Mouse (Mus musculus) midbrain, postnatal 0 days (tissue): ENCODE results near the gene Cdkl5. TPM values are rescaled to one million over a fixed set of nuclear protein-coding genes. Genes with fewer than 3 reads are reported as not detected.

ENCODE experiments used
- ATAC-seq: fragments of 200-750 bp; cut with Nextera tagmentation; 2 replicates; pipeline ENCODE4 v1.8.0; 2017; ENCODE audit warnings: moderate number of reproducible peaks, mild to moderate bottlenecking, moderate TSS enrichment, moderate library complexity; ENCODE audit not compliant: low FRiP score
- DNase-seq: peaks from one replicate; pipeline ENCODE4 v3.0.0-alpha.2; 2015; ENCODE audit warnings: low spot score
- H3K27ac ChIP-seq: fragments of 300-500 bp; sonication (generic); 2 replicates; pipeline ENCODE4 v1.5.1; 2014; ENCODE audit warnings: low read depth, mild to moderate bottlenecking, low read length, mixed read lengths
- H3K27me3 ChIP-seq: fragments of 300-500 bp; sonication (generic); 2 replicates; pipeline ENCODE4 v1.6.1; 2014; ENCODE audit warnings: low read length, control low read depth, mixed read lengths; ENCODE audit not compliant: insufficient read depth
- H3K36me3 ChIP-seq: fragments of 300-500 bp; sonication (generic); 2 replicates; pipeline ENCODE4 v1.6.1; 2014; ENCODE audit warnings: low read length, control low read depth, mixed read lengths; ENCODE audit not compliant: insufficient read depth
- H3K4me1 ChIP-seq: fragments of 300-500 bp; sonication (generic); 2 replicates; pipeline ENCODE4 v1.6.1; 2014; ENCODE audit warnings: mild to moderate bottlenecking, control low read depth, antibody characterized with exemption, low read length, mixed read lengths; ENCODE audit not compliant: insufficient read depth
- H3K4me2 ChIP-seq: fragments of 300-500 bp; sonication (generic); 2 replicates; pipeline ENCODE4 v1.6.1; 2014; ENCODE audit warnings: low read depth, mild to moderate bottlenecking, low read length, mixed read lengths; ENCODE audit not compliant: poor library complexity, severe bottlenecking
- H3K4me3 ChIP-seq: fragments of 300-500 bp; sonication (generic); 2 replicates; pipeline ENCODE4 v1.5.1; 2014; ENCODE audit warnings: low read depth, mild to moderate bottlenecking, low read length, moderate library complexity
- H3K9ac ChIP-seq: fragments of 300-500 bp; sonication (generic); replicated peaks from 2 replicates; pipeline ENCODE4 v1.6.1; 2014; ENCODE audit warnings: mild to moderate bottlenecking, low read length, moderate library complexity, mixed read lengths; ENCODE audit not compliant: poor library complexity, severe bottlenecking
- H3K9me3 ChIP-seq: fragments of 300-500 bp; sonication (generic); 2 replicates; pipeline ENCODE4 v1.6.1; 2016; ENCODE audit warnings: low read length, control low read depth
- CTCF ChIP-seq: IDR thresholded peaks from 2 replicates; pipeline ENCODE4 v1.5.1; 2016; ENCODE audit warnings: antibody characterized with exemption, mild to moderate bottlenecking
- WGBS: fragments of 180-500 bp; shearing (Covaris S2); extraction: QIAGEN DNeasy Blood & Tissue Kit; methylation state at CpG from one replicate; pipeline ENCODE4 v1.1.7; 2014; 5-methylcytosine and 5-hydroxymethylcytosine counted together
- polyA plus RNA-seq: library from polyadenylated mRNA; unstranded; fragments of >200 nt; fragmentation: Nextera tagmentation; extraction: Ambion mirVana; gene quantifications from 2 replicates; pipeline ENCODE4 v1.2.1, GENCODE M21; 2015
- total RNA-seq: library from RNA; depleted of rRNA; stranded (reverse); fragments of >200 nt; gene quantifications from 2 replicates; pipeline ENCODE4 v1.2.3, GENCODE M21; 2014

Gene Cdkl5
- total and polyA plus RNA-seq, 2 experiments from 2014 or later, result 3.7 to 15.4 TPM

GRCm38 (mm10) chrX:161018179-161018578 lies 23.7 kb upstream of the Cdkl5 start:
- no peaks in the 10 kb centered on the region for H3K4me1 ChIP-seq
- TF ChIP-seq CTCF, result no peak
- no peaks in the 10 kb centered on the region for H3K27me3 ChIP-seq
- no peak overlapping the region for H3K27ac ChIP-seq
- no peak overlapping the region for H3K9ac ChIP-seq
- no peak for DNase-seq
- H3K4me2 ChIP-seq, result no peak overlapping the region
- no peaks in the 10 kb centered on the region for H3K9me3 ChIP-seq
- H3K36me3 ChIP-seq, result no peaks in the 10 kb centered on the region
- WGBS, result 68% methylated on average over 1 of the region's 1 CpGs
- ATAC-seq, result no peak
- H3K4me3 ChIP-seq, result no peak overlapping the region

DNA sequence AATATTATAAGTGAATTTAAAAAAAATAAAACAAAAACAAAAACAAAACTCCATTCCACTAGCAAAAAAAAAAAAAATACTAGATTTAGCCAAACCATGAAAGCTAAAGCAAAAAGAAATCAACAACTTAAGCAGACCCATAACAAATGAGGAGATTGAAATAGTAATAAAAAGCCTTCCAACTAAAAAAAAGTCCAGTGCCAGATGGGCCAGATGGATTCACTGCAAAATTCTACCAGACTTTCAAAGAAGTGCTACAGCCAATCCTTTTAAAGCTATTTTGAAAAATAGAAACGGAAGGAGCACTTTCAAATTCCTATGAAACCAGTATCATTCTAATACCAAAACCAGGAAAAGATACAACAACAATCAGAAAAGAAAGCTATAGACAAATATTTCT lies 11.8 kb upstream of the Cdkl5 start:
- Histone ChIP-seq H3K4me2 (no peak overlapping the region), H3K27me3 (no peaks in the 10 kb centered on the region; the same call in 1 of the 2 replicates), H3K27ac (no peak overlapping the region), H3K9ac (no peak overlapping the region), H3K4me1 (no peaks in the 10 kb centered on the region), H3K9me3 (no peaks in the 10 kb centered on the region), H3K36me3 (no peaks in the 10 kb centered on the region), H3K4me3 (no peak overlapping the region)
- WGBS, result 80% methylated on average over 1 of the region's 1 CpGs
- DNase-seq, result no peak
- ATAC-seq, result no peak
- no peak for TF ChIP-seq CTCF

GRCm38 (mm10) chrX:160996051-160996450 lies 1.5 kb upstream of the Cdkl5 start:
- peak overlapping the region; percentile 42 for H3K4me2 ChIP-seq
- no peaks in the 10 kb centered on the region for H3K4me1 ChIP-seq
- peaks cover 3% of the 10 kb centered on the region; the same call in 1 of the 2 replicates for H3K27me3 ChIP-seq
- DNase-seq, result peak; percentile 35
- WGBS, result 20% methylated on average over 5 of the region's 5 CpGs
- peak overlapping the region; percentile 60; the same call in 1 of the 2 replicates for H3K4me3 ChIP-seq
- H3K9ac ChIP-seq, result 0 out of 2 replicates have a peak overlapping the region, but pooled peaks have one; percentile 46
- H3K9me3 ChIP-seq, result no peaks in the 10 kb centered on the region
- TF ChIP-seq CTCF, result no peak
- peak overlapping the region; percentile 84 for H3K27ac ChIP-seq
- H3K36me3 ChIP-seq, result no peaks in the 10 kb centered on the region
- ATAC-seq, result no peak

DNA sequence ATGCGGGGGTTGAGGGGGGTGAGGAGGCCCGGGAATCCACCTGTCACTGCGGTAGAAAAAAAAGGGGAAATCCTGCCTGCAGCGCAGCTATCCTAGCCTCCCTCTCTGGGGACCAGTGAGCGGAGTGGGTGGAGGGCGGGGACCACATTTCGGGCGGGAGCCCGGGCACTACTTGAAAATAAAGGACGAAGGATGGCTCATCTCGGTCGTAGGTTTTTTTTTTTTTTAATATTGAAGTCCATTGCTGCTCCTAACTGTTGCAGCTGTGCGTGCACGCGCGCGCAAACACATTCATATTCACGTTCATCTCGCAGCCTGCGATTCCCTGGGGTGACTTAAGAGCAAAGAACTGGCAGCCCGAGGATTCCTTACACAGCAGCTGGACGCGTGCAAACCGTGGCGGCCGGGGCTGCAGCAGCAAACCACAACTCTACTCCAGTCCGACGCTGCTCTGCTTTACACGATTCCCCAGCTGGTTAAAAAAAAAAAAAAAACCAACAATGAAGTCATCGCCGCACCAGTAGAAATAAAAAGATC lies 695 bp upstream of the Cdkl5 start:
- H3K4me1 ChIP-seq, result no peaks in the 10 kb centered on the region
- H3K27ac ChIP-seq, result peak overlapping the region; percentile 84
- H3K4me3 ChIP-seq, result peak overlapping the region; percentile 60
- ATAC-seq (peak; percentile 64), DNase-seq (peak; percentile 73)
- no peak for TF ChIP-seq CTCF
- peak overlapping the region; percentile 42 for H3K4me2 ChIP-seq
- H3K36me3 ChIP-seq, result no peaks in the 10 kb centered on the region
- H3K27me3 ChIP-seq, result peaks cover 3% of the 10 kb centered on the region; the same call in 1 of the 2 replicates
- peak overlapping the region; percentile 33 for H3K9ac ChIP-seq
- no peaks in the 10 kb centered on the region for H3K9me3 ChIP-seq
- WGBS, result 29% methylated on average over 31 of the region's 31 CpGs

DNA sequence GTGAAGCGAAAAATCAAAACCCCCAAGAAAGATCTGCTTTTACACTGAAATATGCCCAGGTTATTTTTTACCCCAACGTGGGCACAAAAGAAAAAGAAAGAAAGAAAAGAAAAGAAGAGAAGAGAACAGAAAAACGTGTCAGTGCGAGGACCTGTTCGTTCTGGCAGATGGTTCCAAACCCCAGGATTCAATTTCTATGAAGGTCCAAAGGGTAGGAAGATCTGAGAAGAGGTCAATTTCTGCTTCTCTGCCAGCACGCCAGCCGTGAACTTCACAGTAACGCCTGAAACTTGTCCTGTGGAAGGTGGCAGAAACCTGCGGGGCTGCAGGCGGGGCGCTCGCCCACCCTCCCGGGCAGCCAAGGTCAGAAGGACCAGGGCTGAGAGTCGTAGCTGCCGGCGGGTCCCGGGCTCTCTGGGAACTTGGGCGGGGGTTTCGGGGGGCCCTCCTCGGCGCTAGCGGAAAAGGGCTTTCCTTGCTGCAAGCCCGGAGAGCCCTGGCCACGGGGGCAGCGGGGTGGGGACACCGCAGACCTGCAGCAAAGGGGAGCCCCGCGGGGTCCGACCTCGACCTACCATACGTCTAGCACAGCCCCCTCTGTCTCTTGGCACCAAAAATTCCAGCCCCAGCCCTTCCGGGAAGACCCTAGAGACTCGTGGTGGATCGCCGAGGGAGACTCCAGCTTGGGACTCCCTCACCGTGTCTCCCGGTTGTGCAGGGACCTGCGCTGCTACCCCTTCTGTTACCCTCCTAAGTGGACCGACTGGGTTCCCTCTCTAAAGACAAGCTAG lies 560 bp downstream of the Cdkl5 start:
- Histone ChIP-seq H3K27me3 (peaks cover 3% of the 10 kb centered on the region; the same call in 1 of the 2 replicates), H3K4me3 (peak overlapping the region; percentile 60), H3K9me3 (no peaks in the 10 kb centered on the region), H3K9ac (peak overlapping the region; percentile 68), H3K27ac (peak overlapping the region; percentile 78), H3K4me1 (no peaks in the 10 kb centered on the region), H3K36me3 (no peaks in the 10 kb centered on the region), H3K4me2 (peak overlapping the region; percentile 40)
- TF ChIP-seq CTCF, result no peak
- 19% methylated on average over 34 of the region's 39 CpGs for WGBS
- ATAC-seq, result no peak
- peak; percentile 5 for DNase-seq

DNA sequence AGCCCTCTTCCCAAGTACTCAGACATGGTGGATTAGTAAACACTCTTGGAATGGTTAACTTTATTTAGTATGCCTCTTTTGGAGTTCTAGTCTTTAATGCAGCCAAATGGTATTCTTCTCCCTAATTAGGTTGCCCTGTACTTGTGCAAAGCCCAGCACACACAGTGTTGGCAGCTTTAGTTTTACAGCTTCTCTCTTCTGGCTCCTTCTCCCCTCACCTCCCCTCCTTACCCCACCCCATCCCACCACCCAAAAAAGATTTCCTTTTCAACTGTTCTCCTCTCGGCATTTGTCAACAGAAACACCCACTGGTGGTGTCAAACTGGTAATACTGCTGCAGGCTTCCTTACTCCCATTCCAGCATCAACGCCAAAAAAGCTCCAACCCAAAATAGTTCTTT lies 1.8 kb downstream of the Cdkl5 start:
- ATAC-seq (no peak), DNase-seq (peak; percentile 0)
- H3K27ac ChIP-seq, result no peak overlapping the region
- no peak for TF ChIP-seq CTCF
- peak overlapping the region; percentile 60; the same call in 1 of the 2 replicates for H3K4me3 ChIP-seq
- peak overlapping the region; percentile 40 for H3K4me2 ChIP-seq
- WGBS, result 9% methylated on average over 2 of the region's 2 CpGs
- no peaks in the 10 kb centered on the region for H3K9me3 ChIP-seq
- no peaks in the 10 kb centered on the region for H3K36me3 ChIP-seq
- H3K27me3 ChIP-seq, result peaks cover 3% of the 10 kb centered on the region; the same call in 1 of the 2 replicates
- H3K9ac ChIP-seq, result no peak overlapping the region
- no peaks in the 10 kb centered on the region for H3K4me1 ChIP-seq
